Mouse (Mus musculus): ENCODE measurements around the gene Birc5. TPM values are rescaled to one million over a fixed set of nuclear protein-coding genes. Genes with fewer than 3 reads are reported as not detected.

The Birc5 gene
- polyA plus RNA-seq, 1 experiment from 2014 or later: 225 TPM

DNA sequence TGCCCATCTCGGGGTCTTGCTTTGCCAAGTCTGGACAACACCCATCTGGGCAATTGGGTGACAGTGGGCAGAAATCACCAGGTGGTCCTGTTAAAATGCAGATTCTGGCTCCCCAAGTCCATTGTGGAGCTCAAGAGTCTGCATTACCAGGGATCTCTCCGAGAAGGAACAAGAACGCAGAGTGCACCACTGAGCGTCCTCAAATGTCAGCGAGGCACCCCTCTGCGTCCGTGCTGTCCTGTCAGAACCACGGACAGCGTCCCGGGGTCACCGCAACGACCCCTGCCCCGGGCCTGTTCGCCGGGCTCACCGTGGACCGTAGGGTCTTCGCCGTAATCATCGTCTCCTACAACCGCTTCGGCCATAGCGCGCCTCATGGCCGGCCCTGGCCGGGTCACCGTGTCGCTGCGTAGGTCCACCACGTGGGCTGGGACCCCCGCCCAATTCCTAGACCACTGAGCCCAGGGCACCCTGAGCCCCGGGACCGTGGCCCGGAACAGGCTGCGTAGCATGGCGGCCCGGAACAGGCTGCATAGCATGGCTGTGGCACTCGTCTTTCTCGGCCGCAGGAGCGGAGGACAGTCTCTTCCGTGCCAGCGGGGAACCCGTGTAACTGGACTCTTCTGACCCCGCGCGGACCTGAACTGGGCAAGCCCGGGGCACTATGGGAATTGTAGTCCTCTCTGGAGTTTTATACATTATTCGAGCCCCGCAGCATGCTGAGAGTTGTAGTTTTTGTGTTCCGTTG, 24.0 kb downstream of the Birc5 start, which contains the start of gene Tha1:
TSS of gene Tha1 (minus strand) at position 621 of the 748 bp plus-strand sequence.
- Histone ChIP-seq H3K4me2 (replicated peaks) (peak within 1 kb of the TSS; percentile 88), H3K4me3 (replicated peaks) (peak within 1 kb of the TSS; percentile 76), H3K27me3 (no peaks in the 10 kb centered on the region), H3K9ac (peak within 1 kb of the TSS; percentile 43), H3K27ac (replicated peaks) (0 out of 2 replicates have a peak within 1 kb of the TSS, but pooled peaks have one; percentile 41), H3K9me3 (replicated peaks) (no peaks in the 10 kb centered on the region), H3K36me3 (no peaks in the 10 kb centered on the region), H3K4me1 (peaks cover 30% of the 10 kb centered on the region)
- WGBS: 2% methylated on average over 51 of the region's 51 CpGs
- ATAC-seq (ENCODE audit: insufficient number of reproducible peaks, low FRiP score, low TSS enrichment, low read depth): peak; percentile 66; the same call in 1 of the 2 replicates

DNA sequence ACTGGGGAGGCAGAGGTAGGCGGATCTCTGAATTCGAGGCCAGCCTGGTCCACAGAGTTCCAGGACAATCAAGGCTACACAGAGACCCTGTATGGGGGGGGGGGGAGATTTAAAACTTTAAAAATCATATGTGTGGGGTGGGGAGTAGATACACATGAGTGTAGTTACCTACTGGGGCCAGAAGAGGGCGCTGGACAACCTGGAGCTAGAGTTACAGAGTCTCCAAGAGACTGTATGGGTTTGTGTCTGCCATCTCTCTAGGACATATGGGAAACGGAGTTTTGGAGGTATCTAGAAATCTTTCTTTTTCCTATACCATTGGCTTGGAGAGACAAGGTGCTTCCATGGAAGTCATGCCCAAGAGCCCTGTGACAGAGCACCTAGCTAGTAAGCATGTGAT, 25.4 kb downstream of the Birc5 start:
- Histone ChIP-seq H3K27ac (replicated peaks) (no peak overlapping the region), H3K4me3 (replicated peaks) (no peak overlapping the region), H3K4me2 (replicated peaks) (no peak overlapping the region), H3K9me3 (replicated peaks) (no peaks in the 10 kb centered on the region), H3K36me3 (no peaks in the 10 kb centered on the region), H3K27me3 (no peaks in the 10 kb centered on the region), H3K9ac (no peak overlapping the region), H3K4me1 (peaks cover 44% of the 10 kb centered on the region)
- WGBS: 53% methylated on average over 4 of the region's 4 CpGs
- ATAC-seq (ENCODE audit: insufficient number of reproducible peaks, low FRiP score, low TSS enrichment, low read depth): no peak

- H3K4me3 ChIP-seq (replicated peaks): no peak overlapping the region
- ATAC-seq (ENCODE audit: insufficient number of reproducible peaks, low FRiP score, low TSS enrichment, low read depth): no peak
- no peaks in the 10 kb centered on the region for H3K27me3 ChIP-seq
- H3K36me3 ChIP-seq: no peaks in the 10 kb centered on the region
- 39% methylated on average over 6 of the region's 6 CpGs for WGBS
- no peak overlapping the region for H3K4me2 ChIP-seq (replicated peaks)
- H3K9ac ChIP-seq: no peak overlapping the region
- H3K9me3 ChIP-seq (replicated peaks): no peaks in the 10 kb centered on the region
- no peak overlapping the region for H3K27ac ChIP-seq (replicated peaks)
- peaks cover 43% of the 10 kb centered on the region for H3K4me1 ChIP-seq
Measured at GRCm38 (mm10) chr11:117875681-117876080, 26.6 kb downstream of the Birc5 start.

- Histone ChIP-seq H3K4me1 (peaks cover 44% of the 10 kb centered on the region), H3K9me3 (replicated peaks) (no peaks in the 10 kb centered on the region), H3K27me3 (no peaks in the 10 kb centered on the region), H3K4me2 (replicated peaks) (peak overlapping the region; percentile 27; the same call in 1 of the 2 replicates), H3K36me3 (no peaks in the 10 kb centered on the region), H3K4me3 (replicated peaks) (no peak overlapping the region), H3K9ac (no peak overlapping the region), H3K27ac (replicated peaks) (peak overlapping the region; percentile 66)
- 21% methylated on average over 13 of the region's 13 CpGs for WGBS
- no peak for ATAC-seq (ENCODE audit: insufficient number of reproducible peaks, low FRiP score, low TSS enrichment, low read depth)
Measured at GRCm38 (mm10) chr11:117877917-117878745, 29.1 kb downstream of the Birc5 start.

GRCm38 (mm10) chr11:117878892-117879291, 29.8 kb downstream of the Birc5 start:
- 9% methylated on average over 8 of the region's 8 CpGs for WGBS

DNA sequence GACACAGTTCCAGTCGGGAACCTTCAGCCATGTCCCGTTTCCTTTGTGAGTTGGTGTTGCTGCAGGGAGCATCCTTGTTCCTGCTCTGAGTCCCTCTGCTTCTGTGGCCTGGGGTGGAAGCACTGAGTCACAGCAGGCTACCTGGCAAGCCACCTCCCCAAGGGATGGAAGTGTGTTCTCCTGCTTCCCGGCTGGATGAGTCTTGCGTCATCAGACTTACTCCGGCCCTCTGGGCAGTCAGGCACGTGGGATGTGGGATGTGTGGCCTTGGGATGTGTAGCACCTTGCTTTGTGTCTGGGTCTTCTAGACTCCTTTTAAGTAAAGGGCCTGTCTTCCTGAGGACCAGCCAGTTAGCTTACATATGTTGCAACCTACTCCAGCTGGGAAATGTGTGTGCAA, 30.6 kb downstream of the Birc5 start:
- Histone ChIP-seq H3K4me3 (replicated peaks) (no peak overlapping the region), H3K27ac (replicated peaks) (no peak overlapping the region), H3K36me3 (no peaks in the 10 kb centered on the region), H3K9me3 (replicated peaks) (no peaks in the 10 kb centered on the region), H3K4me2 (replicated peaks) (no peak overlapping the region), H3K4me1 (peaks cover 45% of the 10 kb centered on the region), H3K9ac (no peak overlapping the region), H3K27me3 (no peaks in the 10 kb centered on the region)
- ATAC-seq (ENCODE audit: insufficient number of reproducible peaks, low FRiP score, low TSS enrichment, low read depth): no peak
- WGBS: 69% methylated on average over 6 of the region's 6 CpGs

More at GRCm38 (mm10) chr11:117878892-117879291, 29.8 kb downstream of the Birc5 start:
- peaks cover 42% of the 10 kb centered on the region for H3K4me1 ChIP-seq
- no peaks in the 10 kb centered on the region for H3K9me3 ChIP-seq (replicated peaks)
- no peaks in the 10 kb centered on the region for H3K27me3 ChIP-seq
- no peaks in the 10 kb centered on the region for H3K36me3 ChIP-seq
- H3K9ac ChIP-seq: no peak overlapping the region
- peak overlapping the region; percentile 66 for H3K27ac ChIP-seq (replicated peaks)
- peak overlapping the region; percentile 27; the same call in 1 of the 2 replicates for H3K4me2 ChIP-seq (replicated peaks)
- ATAC-seq (ENCODE audit: insufficient number of reproducible peaks, low FRiP score, low TSS enrichment, low read depth): no peak
- H3K4me3 ChIP-seq (replicated peaks): no peak overlapping the region

DNA sequence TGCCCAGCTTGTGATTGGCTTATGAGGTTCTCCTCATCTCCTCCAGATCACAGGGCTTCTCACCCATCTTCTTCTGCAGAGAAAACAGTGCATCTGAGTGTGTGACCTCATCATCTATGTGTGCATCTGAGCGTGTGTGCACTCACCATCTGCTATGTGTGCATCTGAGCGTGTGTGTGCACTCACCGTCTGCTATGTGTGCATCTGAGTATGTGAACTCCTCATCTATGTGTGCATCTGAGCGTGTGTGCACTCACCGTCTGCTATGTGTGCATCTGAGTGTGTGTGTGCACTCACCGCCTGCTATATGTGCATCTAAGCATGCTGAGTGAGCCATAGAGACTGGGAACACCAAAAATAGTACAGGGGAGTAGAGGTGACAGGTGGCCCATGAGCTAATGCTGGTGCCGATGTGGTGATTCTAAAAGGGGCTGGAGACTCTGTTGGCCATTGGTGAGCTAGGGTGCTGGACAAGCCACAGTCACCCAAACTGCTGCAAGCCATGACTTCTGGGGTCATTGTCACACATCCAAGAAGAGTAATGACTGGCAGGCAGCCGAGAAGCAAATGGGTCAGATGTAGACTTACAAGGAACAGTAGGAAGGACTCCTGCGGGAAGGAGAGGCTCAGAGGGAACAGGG, 31.4 kb downstream of the Birc5 start:
- peaks cover 45% of the 10 kb centered on the region for H3K4me1 ChIP-seq
- 87% methylated on average over 9 of the region's 9 CpGs for WGBS
- no peaks in the 10 kb centered on the region for H3K9me3 ChIP-seq (replicated peaks)
- H3K27me3 ChIP-seq: no peaks in the 10 kb centered on the region
- no peak overlapping the region for H3K9ac ChIP-seq
- no peak overlapping the region for H3K4me3 ChIP-seq (replicated peaks)
- ATAC-seq (ENCODE audit: insufficient number of reproducible peaks, low FRiP score, low TSS enrichment, low read depth): no peak
- no peak overlapping the region for H3K4me2 ChIP-seq (replicated peaks)
- no peaks in the 10 kb centered on the region for H3K36me3 ChIP-seq
- H3K27ac ChIP-seq (replicated peaks): no peak overlapping the region

- Histone ChIP-seq H3K36me3 (no peaks in the 10 kb centered on the region), H3K9ac (no peak overlapping the region), H3K27me3 (no peaks in the 10 kb centered on the region), H3K27ac (replicated peaks) (no peak overlapping the region), H3K4me3 (replicated peaks) (no peak overlapping the region), H3K4me1 (peaks cover 45% of the 10 kb centered on the region), H3K9me3 (replicated peaks) (no peaks in the 10 kb centered on the region), H3K4me2 (replicated peaks) (no peak overlapping the region)
- 81% methylated on average over 6 of the region's 6 CpGs for WGBS
- no peak for ATAC-seq (ENCODE audit: insufficient number of reproducible peaks, low FRiP score, low TSS enrichment, low read depth)
Measured at GRCm38 (mm10) chr11:117880977-117881358, 31.9 kb downstream of the Birc5 start.

DNA sequence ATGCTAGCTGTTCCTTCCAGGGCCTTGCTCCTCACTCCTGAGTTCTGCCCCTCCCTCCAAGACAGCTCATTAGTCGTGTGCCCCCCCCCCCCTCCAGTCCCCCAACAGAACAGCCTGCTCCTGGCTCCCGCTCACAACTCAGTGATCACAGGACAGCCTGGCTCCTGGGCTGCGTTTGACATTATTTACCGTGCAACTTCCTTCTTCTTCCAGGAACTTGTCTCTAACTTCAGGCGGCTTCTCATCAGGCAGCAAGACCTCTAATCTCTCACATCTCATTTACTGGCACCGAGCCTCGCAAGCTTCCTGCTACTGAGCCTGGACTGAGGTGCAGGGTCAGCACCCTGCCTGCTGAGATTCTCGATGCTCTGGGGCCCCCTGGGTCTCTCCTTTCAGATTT, 32.7 kb downstream of the Birc5 start:
- no peak overlapping the region for H3K9ac ChIP-seq
- WGBS: 11% methylated on average over 8 of the region's 8 CpGs
- H3K27ac ChIP-seq (replicated peaks): peak overlapping the region; percentile 44

GRCm38 (mm10) chr11:117882208-117882607, 33.2 kb downstream of the Birc5 start:
- Histone ChIP-seq H3K9me3 (replicated peaks) (no peaks in the 10 kb centered on the region), H3K27ac (replicated peaks) (peak overlapping the region; percentile 44; the same call in 1 of the 2 replicates), H3K27me3 (0 out of 2 replicates have a peak, but pooled peaks cover 3% of the 10 kb centered on the region), H3K4me2 (replicated peaks) (no peak overlapping the region), H3K36me3 (no peaks in the 10 kb centered on the region), H3K9ac (no peak overlapping the region), H3K4me1 (peaks cover 45% of the 10 kb centered on the region), H3K4me3 (replicated peaks) (no peak overlapping the region)
- ATAC-seq (ENCODE audit: insufficient number of reproducible peaks, low FRiP score, low TSS enrichment, low read depth): no peak
- WGBS: 87% methylated on average over 1 of the region's 1 CpGs

More for the DNA sequence above, 32.7 kb downstream of the Birc5 start:
- H3K27me3 ChIP-seq: 0 out of 2 replicates have a peak, but pooled peaks cover 3% of the 10 kb centered on the region
- no peak overlapping the region for H3K4me2 ChIP-seq (replicated peaks)
- H3K9me3 ChIP-seq (replicated peaks): no peaks in the 10 kb centered on the region
- H3K4me1 ChIP-seq: peaks cover 45% of the 10 kb centered on the region
- H3K4me3 ChIP-seq (replicated peaks): no peak overlapping the region
- H3K36me3 ChIP-seq: no peaks in the 10 kb centered on the region
- no peak for ATAC-seq (ENCODE audit: insufficient number of reproducible peaks, low FRiP score, low TSS enrichment, low read depth)

DNA sequence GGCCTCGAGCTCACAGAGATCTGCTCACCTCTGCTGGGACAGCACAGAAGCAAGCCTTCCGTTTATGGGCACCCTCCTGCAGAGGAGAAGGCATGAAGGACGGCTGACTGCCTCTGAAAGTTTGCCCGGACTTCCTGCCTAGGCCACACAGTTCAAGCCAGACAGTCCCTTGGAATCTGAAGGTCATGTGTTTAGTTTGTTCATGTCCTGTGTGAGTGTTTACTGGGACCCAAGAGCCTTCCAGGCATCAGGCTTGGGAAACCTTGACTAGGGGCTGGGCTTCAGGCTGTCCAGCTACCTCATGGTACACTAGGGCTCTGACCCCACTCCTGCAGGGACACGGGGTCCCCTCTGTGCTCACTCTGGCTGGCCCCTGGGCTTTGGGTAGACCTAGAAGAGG, 36.9 kb downstream of the Birc5 start:
- Histone ChIP-seq H3K4me3 (replicated peaks) (no peak overlapping the region), H3K27me3 (peaks cover 13% of the 10 kb centered on the region; the same call in 1 of the 2 replicates), H3K4me2 (replicated peaks) (no peak overlapping the region), H3K9ac (no peak overlapping the region), H3K9me3 (replicated peaks) (no peaks in the 10 kb centered on the region), H3K27ac (replicated peaks) (no peak overlapping the region), H3K36me3 (no peaks in the 10 kb centered on the region), H3K4me1 (peaks cover 56% of the 10 kb centered on the region)
- ATAC-seq (ENCODE audit: insufficient number of reproducible peaks, low FRiP score, low TSS enrichment, low read depth): no peak
- 61% methylated on average over 5 of the region's 5 CpGs for WGBS
